In genomic region chr2:74964980-74965379, GRCm38 (mm10) we compare ENCODE assay signal across 9 mouse cellular contexts.
DNase-seq lines count a peak whose midpoint lies in the region; ATAC-seq and TF ChIP-seq lines count a peak whose summit lies in the region.
"Had no signal": no experiment of that assay in that cellular context is flagged by ENCODE, and none has a peak within 500 bp of the region (broad histone marks: within the 10 kb centered on the region; RNA-seq: fewer than 3 reads in every experiment).

No protein-coding gene starts in this region.

- H3K9ac ChIP-seq in hindbrain, embryonic 11.5 days (ENCODE audit: low read depth, low read length): peak overlapping the region; percentile 42
- no peak overlapping the region for H3K9ac ChIP-seq in hindbrain, embryonic 16.5 days (ENCODE audit: low read depth, low read length)
- no peak overlapping the region for H3K9ac ChIP-seq in midbrain, embryonic 12.5 days (replicated peaks)
- no peak overlapping the region for H3K9ac ChIP-seq in neural tube, embryonic 15.5 days (replicated peaks)
- H3K9ac ChIP-seq: liver, embryonic 14.5 days had no signal

- no peak for TF ChIP-seq POLR2A in thymus, adult 2 months (IDR thresholded peaks at IDR 0.05; ENCODE audit: control insufficient read depth, extremely low read depth, insufficient read depth, low read length, poor library complexity)

- no peak for TF ChIP-seq CTCF in thymus, adult 2 months (IDR thresholded peaks at IDR 0.05; ENCODE audit: borderline replicate concordance, control insufficient read depth, extremely low read depth, insufficient read depth, low read length, poor library complexity)

- DNase-seq in hindbrain, embryonic 11.5 days (ENCODE audit: low spot score): peak; percentile 19
- DNase-seq in retina, embryonic 14.5 days (ENCODE audit: low spot score): peak; percentile 14
- DNase-seq in retina, postnatal 1 day: no peak
- DNase-seq in thymus, adult 2 months: no peak

- H3K27me3 ChIP-seq in hindbrain, embryonic 11.5 days (ENCODE audit: control insufficient read depth, insufficient read depth, low read length): no peaks in the 10 kb centered on the region
- H3K27me3 ChIP-seq in hindbrain, embryonic 16.5 days (replicated peaks; ENCODE audit: control insufficient read depth, insufficient read depth, low read length): no peaks in the 10 kb centered on the region
- H3K27me3 ChIP-seq in midbrain, embryonic 12.5 days: peaks cover 9% of the 10 kb centered on the region
- H3K27me3 ChIP-seq in neural tube, embryonic 15.5 days (replicated peaks): no peaks in the 10 kb centered on the region
- no peaks in the 10 kb centered on the region for H3K27me3 ChIP-seq in thymus, adult 2 months (ENCODE audit: control insufficient read depth, insufficient read depth, low read length)

- no peaks in the 10 kb centered on the region for H3K4me1 ChIP-seq in hindbrain, embryonic 11.5 days (replicated peaks; ENCODE audit: control insufficient read depth, insufficient read depth, low read length)
- peaks cover 12% of the 10 kb centered on the region for H3K4me1 ChIP-seq in hindbrain, embryonic 16.5 days (ENCODE audit: control insufficient read depth, insufficient read depth, low read depth, low read length)
- peaks cover 6% of the 10 kb centered on the region; the same call in 1 of the 2 replicates for H3K4me1 ChIP-seq in midbrain, embryonic 12.5 days
- H3K4me1 ChIP-seq in neural tube, embryonic 15.5 days: peaks cover 20% of the 10 kb centered on the region
- no peaks in the 10 kb centered on the region for H3K4me1 ChIP-seq in thymus, adult 2 months (replicated peaks; ENCODE audit: control insufficient read depth, insufficient read depth, low read length)

- no peaks in the 10 kb centered on the region for H3K36me3 ChIP-seq in hindbrain, embryonic 11.5 days (ENCODE audit: control insufficient read depth, insufficient read depth, low read length)
- no peaks in the 10 kb centered on the region for H3K36me3 ChIP-seq in hindbrain, embryonic 16.5 days (ENCODE audit: control insufficient read depth, insufficient read depth, low read length)
- no peaks in the 10 kb centered on the region for H3K36me3 ChIP-seq in midbrain, embryonic 12.5 days
- no peaks in the 10 kb centered on the region for H3K36me3 ChIP-seq in neural tube, embryonic 15.5 days
- no peaks in the 10 kb centered on the region for H3K36me3 ChIP-seq in thymus, adult 2 months (ENCODE audit: control insufficient read depth, insufficient read depth, low read length)

- 50% methylated on average over 3 of the region's 3 CpGs for WGBS in hindbrain, embryonic 11.5 days
- 45% methylated on average over 3 of the region's 3 CpGs for WGBS in hindbrain, embryonic 16.5 days
- WGBS in midbrain, embryonic 12.5 days: 56% methylated on average over 3 of the region's 3 CpGs
- 23% methylated on average over 3 of the region's 3 CpGs for WGBS in neural tube, embryonic 15.5 days
- 40% methylated on average over 3 of the region's 3 CpGs for WGBS in thymus, adult 2 months

- H3K9me3 ChIP-seq in hindbrain, embryonic 11.5 days (ENCODE audit: control insufficient read depth, low read length): no peaks in the 10 kb centered on the region
- no peaks in the 10 kb centered on the region for H3K9me3 ChIP-seq in hindbrain, embryonic 16.5 days (ENCODE audit: control insufficient read depth, low read length)
- no peaks in the 10 kb centered on the region for H3K9me3 ChIP-seq in midbrain, embryonic 12.5 days
- H3K9me3 ChIP-seq in neural tube, embryonic 15.5 days (replicated peaks): no peaks in the 10 kb centered on the region

- H3K4me3 ChIP-seq in hindbrain, embryonic 11.5 days (ENCODE audit: low read depth, low read length): no peak overlapping the region
- H3K4me3 ChIP-seq in hindbrain, embryonic 16.5 days (ENCODE audit: low read length): no peak overlapping the region
- H3K4me3 ChIP-seq in midbrain, embryonic 12.5 days: no peak overlapping the region
- H3K4me3 ChIP-seq in neural tube, embryonic 15.5 days (replicated peaks): no peak overlapping the region
- no peak overlapping the region for H3K4me3 ChIP-seq in thymus, adult 2 months (ENCODE audit: control insufficient read depth, insufficient read depth, low read length)
- H3K4me3 ChIP-seq: left cerebral cortex, adult 2 months had no signal

- ATAC-seq in hindbrain, embryonic 11.5 days (ENCODE audit: low FRiP score): no peak
- ATAC-seq in hindbrain, embryonic 16.5 days: no peak
- ATAC-seq in midbrain, embryonic 12.5 days (ENCODE audit: low FRiP score, low read depth): 0 out of 2 replicates have a peak, but pooled peaks have one; percentile 52
- ATAC-seq in neural tube, embryonic 15.5 days (ENCODE audit: low FRiP score): peak; percentile 41; the same call in 1 of the 2 replicates

- no peak overlapping the region for H3K27ac ChIP-seq in hindbrain, embryonic 11.5 days (ENCODE audit: low read depth, low read length)
- no peak overlapping the region for H3K27ac ChIP-seq in hindbrain, embryonic 16.5 days (ENCODE audit: low read depth, low read length)
- H3K27ac ChIP-seq in midbrain, embryonic 12.5 days (replicated peaks): no peak overlapping the region
- no peak overlapping the region for H3K27ac ChIP-seq in neural tube, embryonic 15.5 days (replicated peaks)
- H3K27ac ChIP-seq in thymus, adult 2 months (ENCODE audit: control insufficient read depth, insufficient read depth, low read length): no peak overlapping the region
- H3K27ac ChIP-seq: left cerebral cortex, adult 2 months; liver, embryonic 14.5 days had no signal

- H3K4me2 ChIP-seq in hindbrain, embryonic 11.5 days (replicated peaks; ENCODE audit: low read depth, low read length): no peak overlapping the region
- no peak overlapping the region; the same call in none of the 2 replicates for H3K4me2 ChIP-seq in hindbrain, embryonic 16.5 days (ENCODE audit: low read length)
- peak overlapping the region; percentile 27 for H3K4me2 ChIP-seq in midbrain, embryonic 12.5 days (replicated peaks)
- H3K4me2 ChIP-seq in neural tube, embryonic 15.5 days: no peak overlapping the region

Comparison
In these comparisons a context has a peak if more than half of its experiments do, and no peak if none do; other contexts are left out.
1. DNase-seq: peak in hindbrain, embryonic 11.5 days (single experiment) and retina, embryonic 14.5 days (single experiment); none in retina, postnatal 1 day (single experiment) and thymus, adult 2 months (single experiment).
2. ATAC-seq: peak in midbrain, embryonic 12.5 days (single experiment) and neural tube, embryonic 15.5 days (single experiment); none in hindbrain, embryonic 11.5 days (single experiment) and hindbrain, embryonic 16.5 days (single experiment).